Comparison of ENCODE assay signal across 7 mouse cellular contexts in genomic region chr10:59222271-59223101, GRCm38 (mm10). TPM values are rescaled to one million over a fixed set of nuclear protein-coding genes. Genes with fewer than 3 reads are reported as not detected.
DNase-seq lines count a peak whose midpoint lies in the region; ATAC-seq and TF ChIP-seq lines count a peak whose summit lies in the region.

No protein-coding gene starts in this region.

- TF ChIP-seq CTCF in cerebellum, adult 2 months (IDR thresholded peaks at IDR 0.05; ENCODE audit: borderline replicate concordance, insufficient read depth, low read depth, low read length): no peak

- peak overlapping the region; percentile 90 for H3K9ac ChIP-seq in hindbrain, embryonic 11.5 days (ENCODE audit: low read depth, low read length)

- peak; percentile 16 for ATAC-seq in activated CD4-positive, CD25-positive, alpha-beta regulatory T cell, adult 4 months
- peak; percentile 2 for ATAC-seq in hindbrain, embryonic 11.5 days (ENCODE audit: low FRiP score)

- no peak for TF ChIP-seq POLR2A in cerebellum, adult 2 months (IDR thresholded peaks at IDR 0.05; ENCODE audit: borderline replicate concordance, insufficient read depth, low read length)

- DNase-seq in cerebellum, adult 2 months: peak; percentile 52 to 56
- DNase-seq in frontal cortex, postnatal 10 days (ENCODE audit: low spot score in 2 of 2): peak; percentile 12 to 26
- DNase-seq in hindbrain, embryonic 11.5 days (ENCODE audit: low spot score): peak; percentile 55
- peak; percentile 13 to 16 for DNase-seq in layer of hippocampus, postnatal 25 days (ENCODE audit: extremely low spot score in 1 of 2, low spot score in 1 of 2)
- peak; percentile 22 for DNase-seq in lung, postnatal 36 days
- DNase-seq in right cerebral cortex, adult 18-20 months: peak; percentile 14

- H3K4me2 ChIP-seq in hindbrain, embryonic 11.5 days (replicated peaks; ENCODE audit: low read depth, low read length): peak overlapping the region; percentile 93

- no peak overlapping the region for H3K27ac ChIP-seq in cerebellum, adult 2 months (ENCODE audit: insufficient read depth, low read length)
- peak overlapping the region; percentile 94; the same call in 1 of the 2 replicates for H3K27ac ChIP-seq in hindbrain, embryonic 11.5 days (ENCODE audit: low read depth, low read length)

- no peaks in the 10 kb centered on the region for H3K9me3 ChIP-seq in hindbrain, embryonic 11.5 days (ENCODE audit: control insufficient read depth, low read length)

- H3K27me3 ChIP-seq in cerebellum, adult 2 months (ENCODE audit: control insufficient read depth, insufficient read depth, low read length): no peaks in the 10 kb centered on the region
- no peaks in the 10 kb centered on the region for H3K27me3 ChIP-seq in hindbrain, embryonic 11.5 days (ENCODE audit: control insufficient read depth, insufficient read depth, low read length)

- 0 out of 2 replicates have a peak, but pooled peaks cover 3% of the 10 kb centered on the region for H3K4me1 ChIP-seq in cerebellum, adult 2 months (ENCODE audit: control insufficient read depth, insufficient read depth, low read length)
- H3K4me1 ChIP-seq in hindbrain, embryonic 11.5 days (replicated peaks; ENCODE audit: control insufficient read depth, insufficient read depth, low read length): no peaks in the 10 kb centered on the region

- no peaks in the 10 kb centered on the region for H3K36me3 ChIP-seq in hindbrain, embryonic 11.5 days (ENCODE audit: control insufficient read depth, insufficient read depth, low read length)

- H3K4me3 ChIP-seq in cerebellum, adult 2 months (replicated peaks; ENCODE audit: insufficient read depth, low read depth, low read length): peak overlapping the region; percentile 76
- peak overlapping the region; percentile 87 for H3K4me3 ChIP-seq in hindbrain, embryonic 11.5 days (ENCODE audit: low read depth, low read length)

- WGBS in cerebellum, adult 2 months: under 1% methylated on average over 49 of the region's 49 CpGs
- 3% methylated on average over 49 of the region's 49 CpGs for WGBS in hindbrain, embryonic 11.5 days

RNA-seq across cellular contexts. Expression of gene Sowahc, which starts 0.7 kb away (rescaled TPM):
- under 1 TPM; 0.46 to 0.91 TPM for polyA plus RNA-seq in activated CD4-positive, CD25-positive, alpha-beta regulatory T cell, adult 4 months (2017; shearing (Covaris generic))
- 5.8 and 6.0 TPM in 2 replicates for polyA plus RNA-seq in cerebellum, adult 2 months (2012; rRNA removed)
- polyA plus RNA-seq in hindbrain, embryonic 11.5 days (2014; fragmentation: Nextera tagmentation; extraction: Ambion mirVana): 11.9 and 13.6 TPM in 2 replicates
- 1 to 10 TPM; 7.7 to 8.4 TPM for total RNA-seq in layer of hippocampus, postnatal 25 days (2021)

RNA-seq across cellular contexts. Expression of gene Sept10, which starts 0.8 kb away (rescaled TPM):
- 1 to 10 TPM; 2.9 to 3.1 TPM for polyA plus RNA-seq in activated CD4-positive, CD25-positive, alpha-beta regulatory T cell, adult 4 months (2017; shearing (Covaris generic))
- 8.5 and 8.6 TPM in 2 replicates for polyA plus RNA-seq in cerebellum, adult 2 months (2012; rRNA removed)
- polyA plus RNA-seq in hindbrain, embryonic 11.5 days (2014; fragmentation: Nextera tagmentation; extraction: Ambion mirVana): 32.0 and 32.4 TPM in 2 replicates
- 1 to 10 TPM; 7.8 to 8.2 TPM for total RNA-seq in layer of hippocampus, postnatal 25 days (2021)
